Mouse (Mus musculus) midbrain, postnatal 0 days (tissue): ENCODE results near the gene Gapdh. TPM values are rescaled to one million over a fixed set of nuclear protein-coding genes. Genes with fewer than 3 reads are reported as not detected.

Experiments
- ATAC-seq: fragments of 200-750 bp; cut with Nextera tagmentation; 2 replicates; pipeline ENCODE4 v1.8.0; 2017; ENCODE audit warnings: moderate number of reproducible peaks, mild to moderate bottlenecking, moderate TSS enrichment, moderate library complexity; ENCODE audit not compliant: low FRiP score
- DNase-seq: peaks from one replicate; pipeline ENCODE4 v3.0.0-alpha.2; 2015; ENCODE audit warnings: low spot score
- H3K27ac ChIP-seq: fragments of 300-500 bp; sonication (generic); 2 replicates; pipeline ENCODE4 v1.5.1; 2014; ENCODE audit warnings: low read depth, mild to moderate bottlenecking, low read length, mixed read lengths
- H3K27me3 ChIP-seq: fragments of 300-500 bp; sonication (generic); 2 replicates; pipeline ENCODE4 v1.6.1; 2014; ENCODE audit warnings: low read length, control low read depth, mixed read lengths; ENCODE audit not compliant: insufficient read depth
- H3K36me3 ChIP-seq: fragments of 300-500 bp; sonication (generic); 2 replicates; pipeline ENCODE4 v1.6.1; 2014; ENCODE audit warnings: low read length, control low read depth, mixed read lengths; ENCODE audit not compliant: insufficient read depth
- H3K4me1 ChIP-seq: fragments of 300-500 bp; sonication (generic); 2 replicates; pipeline ENCODE4 v1.6.1; 2014; ENCODE audit warnings: mild to moderate bottlenecking, control low read depth, antibody characterized with exemption, low read length, mixed read lengths; ENCODE audit not compliant: insufficient read depth
- H3K4me2 ChIP-seq: fragments of 300-500 bp; sonication (generic); 2 replicates; pipeline ENCODE4 v1.6.1; 2014; ENCODE audit warnings: low read depth, mild to moderate bottlenecking, low read length, mixed read lengths; ENCODE audit not compliant: poor library complexity, severe bottlenecking
- H3K4me3 ChIP-seq: fragments of 300-500 bp; sonication (generic); 2 replicates; pipeline ENCODE4 v1.5.1; 2014; ENCODE audit warnings: low read depth, mild to moderate bottlenecking, low read length, moderate library complexity
- H3K9ac ChIP-seq: fragments of 300-500 bp; sonication (generic); replicated peaks from 2 replicates; pipeline ENCODE4 v1.6.1; 2014; ENCODE audit warnings: mild to moderate bottlenecking, low read length, moderate library complexity, mixed read lengths; ENCODE audit not compliant: poor library complexity, severe bottlenecking
- H3K9me3 ChIP-seq: fragments of 300-500 bp; sonication (generic); 2 replicates; pipeline ENCODE4 v1.6.1; 2016; ENCODE audit warnings: low read length, control low read depth
- CTCF ChIP-seq: IDR thresholded peaks from 2 replicates; pipeline ENCODE4 v1.5.1; 2016; ENCODE audit warnings: antibody characterized with exemption, mild to moderate bottlenecking
- WGBS: fragments of 180-500 bp; shearing (Covaris S2); extraction: QIAGEN DNeasy Blood & Tissue Kit; methylation state at CpG from one replicate; pipeline ENCODE4 v1.1.7; 2014; 5-methylcytosine and 5-hydroxymethylcytosine counted together
- polyA plus RNA-seq: library from polyadenylated mRNA; unstranded; fragments of >200 nt; fragmentation: Nextera tagmentation; extraction: Ambion mirVana; gene quantifications from 2 replicates; pipeline ENCODE4 v1.2.1, GENCODE M21; 2015
- total RNA-seq: library from RNA; depleted of rRNA; stranded (reverse); fragments of >200 nt; gene quantifications from 2 replicates; pipeline ENCODE4 v1.2.3, GENCODE M21; 2014

Gapdh gene
- total and polyA plus RNA-seq, 2 experiments from 2014 or later = 1,705 to 3,049 TPM

- Histone ChIP-seq H3K4me1 (no peaks in the 10 kb centered on the region), H3K4me3 (no peak overlapping the region), H3K27ac (no peak overlapping the region), H3K9ac (no peak overlapping the region), H3K27me3 (no peaks in the 10 kb centered on the region), H3K9me3 (no peaks in the 10 kb centered on the region), H3K4me2 (no peak overlapping the region), H3K36me3 (peaks cover 78% of the 10 kb centered on the region)
- TF ChIP-seq CTCF = no peak
- ATAC-seq = no peak
- DNase-seq = no peak
- 91% methylated on average over 5 of the region's 5 CpGs for WGBS
Measured at GRCm38 (mm10) chr6:125175469-125175868, 9.2 kb upstream of the Gapdh start.

GRCm38 (mm10) chr6:125173256-125173655 lies 7.0 kb upstream of the Gapdh start:
- H3K36me3 ChIP-seq = peaks cover 83% of the 10 kb centered on the region
- no peaks in the 10 kb centered on the region for H3K9me3 ChIP-seq

GRCm38 (mm10) chr6:125172474-125172873 lies 6.2 kb upstream of the Gapdh start:
- peaks cover 79% of the 10 kb centered on the region for H3K36me3 ChIP-seq
- H3K27ac ChIP-seq = no peak overlapping the region
- no peak for TF ChIP-seq CTCF
- no peaks in the 10 kb centered on the region for H3K9me3 ChIP-seq
- WGBS = 91% methylated on average over 2 of the region's 2 CpGs
- no peak for ATAC-seq
- no peaks in the 10 kb centered on the region for H3K4me1 ChIP-seq
- no peaks in the 10 kb centered on the region for H3K27me3 ChIP-seq
- DNase-seq = no peak
- no peak overlapping the region for H3K9ac ChIP-seq
- H3K4me3 ChIP-seq = no peak overlapping the region
- H3K4me2 ChIP-seq = no peak overlapping the region

More at GRCm38 (mm10) chr6:125173256-125173655, 7.0 kb upstream of the Gapdh start:
- TF ChIP-seq CTCF = no peak
- Histone ChIP-seq H3K27me3 (no peaks in the 10 kb centered on the region), H3K27ac (no peak overlapping the region), H3K9ac (no peak overlapping the region), H3K4me1 (no peaks in the 10 kb centered on the region), H3K4me3 (no peak overlapping the region), H3K4me2 (no peak overlapping the region)
- 94% methylated on average over 7 of the region's 7 CpGs for WGBS
- ATAC-seq (no peak), DNase-seq (no peak)

GRCm38 (mm10) chr6:125170194-125170593 lies 3.9 kb upstream of the Gapdh start:
- H3K36me3 ChIP-seq = peaks cover 59% of the 10 kb centered on the region
- H3K4me3 ChIP-seq = no peak overlapping the region
- no peak overlapping the region for H3K4me2 ChIP-seq
- no peak for DNase-seq
- peaks cover 6% of the 10 kb centered on the region; the same call in 1 of the 2 replicates for H3K4me1 ChIP-seq
- H3K9ac ChIP-seq = no peak overlapping the region
- no peaks in the 10 kb centered on the region for H3K27me3 ChIP-seq
- H3K27ac ChIP-seq = no peak overlapping the region
- 82% methylated on average over 6 of the region's 6 CpGs for WGBS
- no peak for ATAC-seq
- no peaks in the 10 kb centered on the region for H3K9me3 ChIP-seq
- no peak for TF ChIP-seq CTCF

- Histone ChIP-seq H3K4me3 (no peak overlapping the region), H3K36me3 (peaks cover 45% of the 10 kb centered on the region), H3K9ac (no peak overlapping the region), H3K4me2 (no peak overlapping the region), H3K9me3 (no peaks in the 10 kb centered on the region), H3K4me1 (peaks cover 11% of the 10 kb centered on the region; the same call in 1 of the 2 replicates), H3K27ac (no peak overlapping the region), H3K27me3 (no peaks in the 10 kb centered on the region)
- 92% methylated on average over 14 of the region's 14 CpGs for WGBS
- no peak for DNase-seq
- no peak for ATAC-seq
- TF ChIP-seq CTCF = no peak
Measured at GRCm38 (mm10) chr6:125168086-125168485, 1.8 kb upstream of the Gapdh start.

- no peak for ATAC-seq
- Histone ChIP-seq H3K9ac (0 out of 2 replicates have a peak overlapping the region, but pooled peaks have one; percentile 9), H3K27ac (0 out of 2 replicates have a peak overlapping the region, but pooled peaks have one; percentile 89), H3K36me3 (peaks cover 37% of the 10 kb centered on the region), H3K27me3 (no peaks in the 10 kb centered on the region), H3K4me1 (peaks cover 11% of the 10 kb centered on the region; the same call in 1 of the 2 replicates), H3K4me3 (0 out of 2 replicates have a peak overlapping the region, but pooled peaks have one; percentile 59), H3K9me3 (no peaks in the 10 kb centered on the region), H3K4me2 (peak overlapping the region; percentile 79)
- WGBS = 10% methylated on average over 10 of the region's 10 CpGs
- DNase-seq = peak; percentile 55
- no peak for TF ChIP-seq CTCF
Measured at GRCm38 (mm10) chr6:125166861-125167650, 789 bp upstream of the Gapdh start.
